Mouse (Mus musculus) heart, embryonic 15.5 days (tissue): ENCODE results near the gene Nuak2. TPM values are rescaled to one million over a fixed set of nuclear protein-coding genes. Genes with fewer than 3 reads are reported as not detected.

Experiments
- ATAC-seq: fragments of 200-750 bp; cut with Nextera tagmentation; replicated peaks from 2 replicates; pipeline ENCODE4 v1.8.0; 2017; ENCODE audit warnings: low read depth, moderate TSS enrichment; ENCODE audit not compliant: insufficient number of reproducible peaks, insufficient read depth, low FRiP score
- H3K27ac ChIP-seq: fragments of 300-500 bp; sonication (generic); 2 replicates; pipeline ENCODE4 v1.5.1; 2015; ENCODE audit warnings: mild to moderate bottlenecking, inconsistent platforms
- H3K27me3 ChIP-seq: fragments of 300-500 bp; sonication (generic); 2 replicates; pipeline ENCODE4 v1.6.1; 2015; ENCODE audit warnings: inconsistent platforms
- H3K36me3 ChIP-seq: fragments of 300-500 bp; sonication (generic); 2 replicates; pipeline ENCODE4 v1.6.1; 2015; ENCODE audit warnings: mild to moderate bottlenecking, inconsistent platforms
- H3K4me1 ChIP-seq: fragments of 300-500 bp; sonication (generic); replicated peaks from 2 replicates; pipeline ENCODE4 v1.6.1; 2015; ENCODE audit warnings: inconsistent platforms
- H3K4me2 ChIP-seq: fragments of 300-500 bp; sonication (generic); 2 replicates; pipeline ENCODE4 v1.6.1; 2015; ENCODE audit warnings: inconsistent platforms, mild to moderate bottlenecking, moderate library complexity
- H3K4me3 ChIP-seq: fragments of 300-500 bp; sonication (generic); 2 replicates; pipeline ENCODE4 v1.5.1; 2015; ENCODE audit warnings: mild to moderate bottlenecking, inconsistent platforms
- H3K9ac ChIP-seq: fragments of 300-500 bp; sonication (generic); 2 replicates; pipeline ENCODE4 v1.6.1; 2015; ENCODE audit warnings: mild to moderate bottlenecking, inconsistent platforms
- H3K9me3 ChIP-seq: fragments of 300-500 bp; sonication (generic); replicated peaks from 2 replicates; pipeline ENCODE4 v1.6.1; 2016; ENCODE audit warnings: inconsistent platforms
- WGBS: fragments of 180-500 bp; shearing (Covaris S2); methylation state at CpG from one replicate; pipeline ENCODE4 v1.1.7; 2015; ENCODE audit warnings: mixed read lengths; 5-methylcytosine and 5-hydroxymethylcytosine counted together
- polyA plus RNA-seq: library from polyadenylated mRNA; unstranded; fragments of >200 nt; fragmentation: Nextera tagmentation; extraction: Ambion mirVana; gene quantifications from 2 replicates; pipeline ENCODE4 v1.2.1, GENCODE M21; 2015

The Nuak2 gene
- polyA plus RNA-seq, 1 experiment from 2014 or later: 3.0 TPM

- H3K4me2 ChIP-seq: no peak overlapping the region
These were observed 16.2 kb upstream of the Nuak2 start for GRCm38 (mm10) chr1:132299744-132300143.

DNA sequence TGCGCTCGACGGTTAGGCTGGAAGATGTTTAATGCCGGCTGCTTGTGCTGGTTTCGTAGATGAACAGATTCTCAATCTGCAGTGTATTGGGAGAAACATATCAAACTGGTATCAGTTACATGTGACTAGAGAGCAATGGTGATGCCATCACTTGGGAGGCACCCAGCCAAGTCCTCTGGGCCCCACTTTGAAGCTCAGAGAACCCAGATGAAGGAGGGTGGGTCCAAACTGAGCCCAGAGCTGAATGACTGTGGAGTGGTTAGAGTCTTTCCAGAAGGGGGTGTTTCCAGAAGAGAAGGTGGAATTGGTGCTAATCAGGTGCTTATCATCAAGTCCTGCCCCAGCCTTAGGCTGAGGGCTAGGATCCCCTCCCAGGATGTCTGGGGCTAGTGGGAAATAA, 14.7 kb upstream of the Nuak2 start:
- Histone ChIP-seq H3K9me3 (no peaks in the 10 kb centered on the region), H3K27me3 (peaks cover 59% of the 10 kb centered on the region)
- 77% methylated on average over 5 of the region's 5 CpGs for WGBS

More at GRCm38 (mm10) chr1:132299744-132300143, 16.2 kb upstream of the Nuak2 start:
- ATAC-seq: no peak
- Histone ChIP-seq H3K9ac (no peak overlapping the region), H3K27me3 (peaks cover 62% of the 10 kb centered on the region), H3K4me3 (peak overlapping the region; percentile 64), H3K27ac (no peak overlapping the region), H3K36me3 (no peaks in the 10 kb centered on the region), H3K4me1 (peaks cover 20% of the 10 kb centered on the region), H3K9me3 (no peaks in the 10 kb centered on the region)
- WGBS: 73% methylated on average over 5 of the region's 5 CpGs

DNA sequence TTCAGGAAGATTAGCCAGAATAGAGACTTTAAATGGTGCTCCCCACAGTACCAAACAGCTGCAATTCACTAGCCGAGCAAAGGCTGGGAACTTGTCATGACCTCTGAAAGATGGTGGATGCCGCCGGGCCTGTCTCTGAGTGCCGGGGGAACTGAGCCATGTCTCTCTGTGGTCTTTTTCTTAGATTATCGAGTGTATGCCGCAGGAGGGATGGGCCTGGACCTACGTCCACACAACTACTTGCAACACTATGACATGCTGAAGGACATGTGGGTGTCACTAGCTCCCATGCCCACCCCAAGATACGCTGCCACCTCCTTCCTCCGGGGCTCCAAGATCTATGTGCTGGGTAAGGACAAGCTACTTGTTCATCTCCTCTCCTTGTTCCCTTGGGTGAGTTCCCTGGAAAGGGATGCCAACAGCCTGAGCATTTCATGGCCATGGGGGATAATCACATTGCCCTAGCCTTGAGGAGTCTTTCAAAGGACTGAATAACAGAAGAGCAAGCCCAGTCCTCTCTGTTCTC, 13.5 kb upstream of the Nuak2 start:
- ATAC-seq: no peak
- H3K4me2 ChIP-seq: no peak overlapping the region

More for the DNA sequence above, 14.7 kb upstream of the Nuak2 start:
- Histone ChIP-seq H3K4me3 (no peak overlapping the region), H3K4me1 (peaks cover 20% of the 10 kb centered on the region), H3K36me3 (no peaks in the 10 kb centered on the region), H3K9ac (no peak overlapping the region), H3K27ac (no peak overlapping the region), H3K4me2 (no peak overlapping the region)
- ATAC-seq: no peak

GRCm38 (mm10) chr1:132304618-132305214, 11.2 kb upstream of the Nuak2 start:
- H3K27ac ChIP-seq: no peak overlapping the region
- no peaks in the 10 kb centered on the region for H3K9me3 ChIP-seq
- H3K4me3 ChIP-seq: no peak overlapping the region
- H3K9ac ChIP-seq: no peak overlapping the region
- H3K36me3 ChIP-seq: no peaks in the 10 kb centered on the region
- 44% methylated on average over 9 of the region's 9 CpGs for WGBS
- peaks cover 38% of the 10 kb centered on the region for H3K27me3 ChIP-seq
- H3K4me1 ChIP-seq: peaks cover 5% of the 10 kb centered on the region; the same call in 1 of the 2 replicates
- no peak overlapping the region for H3K4me2 ChIP-seq
- no peak for ATAC-seq

More for the DNA sequence above, 13.5 kb upstream of the Nuak2 start:
- WGBS: 86% methylated on average over 9 of the region's 9 CpGs
- no peak overlapping the region for H3K9ac ChIP-seq
- H3K27me3 ChIP-seq: peaks cover 50% of the 10 kb centered on the region
- H3K9me3 ChIP-seq: no peaks in the 10 kb centered on the region
- H3K36me3 ChIP-seq: no peaks in the 10 kb centered on the region
- no peak overlapping the region for H3K4me3 ChIP-seq
- no peak overlapping the region for H3K27ac ChIP-seq
- peaks cover 20% of the 10 kb centered on the region for H3K4me1 ChIP-seq

DNA sequence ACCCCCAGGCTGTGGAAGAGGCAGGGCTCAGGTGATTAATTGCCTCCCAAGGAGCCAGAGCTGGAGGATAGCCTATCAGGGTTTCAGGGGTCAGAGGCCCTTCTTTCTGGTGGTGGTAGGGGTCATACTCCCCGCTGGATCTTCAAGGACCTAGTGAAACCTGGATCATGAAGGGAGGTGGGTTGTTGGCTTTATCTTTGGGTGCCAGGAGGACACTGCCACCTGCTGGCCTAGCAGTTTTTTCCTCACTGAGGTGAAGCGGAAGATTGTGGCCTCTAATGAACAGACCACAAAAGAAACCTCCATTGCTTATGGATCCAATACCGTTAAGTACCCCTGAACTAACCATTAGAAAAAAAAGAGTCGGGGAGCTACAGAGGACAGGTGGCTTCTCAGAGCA, 9.8 kb upstream of the Nuak2 start:
- Histone ChIP-seq H3K9me3 (no peaks in the 10 kb centered on the region), H3K4me3 (no peak overlapping the region), H3K4me1 (peaks cover 9% of the 10 kb centered on the region), H3K9ac (no peak overlapping the region), H3K36me3 (no peaks in the 10 kb centered on the region), H3K4me2 (no peak overlapping the region), H3K27me3 (peaks cover 36% of the 10 kb centered on the region), H3K27ac (no peak overlapping the region)
- no peak for ATAC-seq
- WGBS: 43% methylated on average over 4 of the region's 4 CpGs

- Histone ChIP-seq H3K4me2 (no peak overlapping the region), H3K27me3 (peaks cover 31% of the 10 kb centered on the region), H3K27ac (no peak overlapping the region), H3K9ac (no peak overlapping the region), H3K9me3 (no peaks in the 10 kb centered on the region), H3K36me3 (no peaks in the 10 kb centered on the region), H3K4me3 (no peak overlapping the region), H3K4me1 (peaks cover 12% of the 10 kb centered on the region)
- no peak for ATAC-seq
- whole genome bisulfite sequencing: 21% methylated on average over 4 of the region's 4 CpGs
These were observed 9.1 kb upstream of the Nuak2 start for GRCm38 (mm10) chr1:132306808-132307207.

DNA sequence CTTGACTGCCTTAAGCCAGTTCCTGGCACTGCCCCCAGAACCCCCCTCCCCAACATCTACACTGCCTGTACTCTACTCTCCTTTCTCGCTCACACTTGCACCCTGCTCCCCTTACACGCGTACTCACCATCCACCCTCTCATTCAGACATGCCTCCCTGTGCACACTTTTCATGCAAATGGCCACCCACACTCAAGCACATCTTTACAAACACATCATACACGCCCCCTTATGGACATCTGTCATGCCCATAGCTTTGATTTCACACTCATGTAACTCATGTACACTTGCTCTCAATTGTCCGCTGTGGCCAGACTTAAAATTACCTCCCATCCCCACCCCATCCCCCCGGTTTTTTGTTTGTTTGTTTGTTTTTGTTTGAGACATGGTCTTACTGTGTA, 8.0 kb upstream of the Nuak2 start:
- no peak overlapping the region for H3K9ac ChIP-seq
- peaks cover 20% of the 10 kb centered on the region for H3K4me1 ChIP-seq
- H3K27me3 ChIP-seq: peaks cover 23% of the 10 kb centered on the region; the same call in 1 of the 2 replicates
- no peak overlapping the region for H3K27ac ChIP-seq
- no peak overlapping the region for H3K4me3 ChIP-seq
- no peak overlapping the region for H3K4me2 ChIP-seq
- WGBS: 84% methylated on average over 6 of the region's 6 CpGs
- no peaks in the 10 kb centered on the region for H3K36me3 ChIP-seq
- no peaks in the 10 kb centered on the region for H3K9me3 ChIP-seq
- ATAC-seq: no peak

- Histone ChIP-seq H3K36me3 (no peaks in the 10 kb centered on the region), H3K27ac (no peak overlapping the region), H3K27me3 (peaks cover 23% of the 10 kb centered on the region; the same call in 1 of the 2 replicates), H3K9ac (no peak overlapping the region), H3K4me2 (no peak overlapping the region), H3K4me3 (no peak overlapping the region), H3K9me3 (no peaks in the 10 kb centered on the region), H3K4me1 (peaks cover 20% of the 10 kb centered on the region)
- no peak for ATAC-seq
- 77% methylated on average over 7 of the region's 7 CpGs for WGBS
These were observed 7.3 kb upstream of the Nuak2 start for GRCm38 (mm10) chr1:132308674-132309073.

GRCm38 (mm10) chr1:132310754-132311153, 5.2 kb upstream of the Nuak2 start:
- H3K9ac ChIP-seq: no peak overlapping the region
- no peak overlapping the region for H3K27ac ChIP-seq
- H3K36me3 ChIP-seq: no peaks in the 10 kb centered on the region
- no peak for ATAC-seq
- H3K4me2 ChIP-seq: no peak overlapping the region
- WGBS: 44% methylated on average over 7 of the region's 7 CpGs
- no peaks in the 10 kb centered on the region for H3K9me3 ChIP-seq
- H3K4me3 ChIP-seq: no peak overlapping the region
- H3K27me3 ChIP-seq: peaks cover 13% of the 10 kb centered on the region; the same call in 1 of the 2 replicates
- peaks cover 23% of the 10 kb centered on the region for H3K4me1 ChIP-seq

DNA sequence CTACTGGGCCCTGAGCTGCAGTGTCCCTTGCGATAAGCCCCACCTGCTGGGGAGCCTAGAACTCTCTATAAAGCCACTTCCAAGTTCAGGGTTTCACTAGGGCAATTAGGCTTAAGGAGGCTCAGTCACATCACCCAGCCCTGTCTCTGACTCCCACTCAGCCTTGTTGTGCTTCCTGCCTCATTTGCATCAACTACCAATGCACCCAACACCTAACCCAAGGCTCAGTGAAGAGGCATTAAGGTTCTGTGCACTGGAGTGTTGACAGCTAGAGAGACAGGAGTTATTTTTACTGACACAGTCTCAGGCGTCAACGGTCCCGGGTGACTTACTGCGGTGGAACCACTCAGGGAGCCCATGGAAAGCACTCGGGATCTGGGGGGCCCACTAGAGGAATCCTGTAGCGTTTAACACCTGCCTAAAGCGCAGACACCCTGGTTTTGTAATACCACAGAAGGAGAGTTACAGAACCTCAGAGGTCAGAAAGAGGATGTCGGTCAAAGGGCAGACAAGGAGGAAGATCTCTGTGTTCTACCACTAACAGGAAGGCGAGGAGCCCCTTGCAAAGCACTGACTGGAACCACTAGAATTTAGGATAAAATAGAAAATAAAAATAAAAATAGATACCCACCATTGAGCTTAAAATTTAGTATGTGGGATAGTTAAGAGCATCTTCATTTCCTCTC, 4.6 kb upstream of the Nuak2 start:
- peaks cover 13% of the 10 kb centered on the region; the same call in 1 of the 2 replicates for H3K27me3 ChIP-seq
- 29% methylated on average over 10 of the region's 10 CpGs for WGBS
- H3K36me3 ChIP-seq: no peaks in the 10 kb centered on the region
- no peak overlapping the region for H3K9ac ChIP-seq
- peak overlapping the region; percentile 12 for H3K4me2 ChIP-seq
- no peaks in the 10 kb centered on the region for H3K9me3 ChIP-seq
- no peak overlapping the region for H3K4me3 ChIP-seq
- peaks cover 27% of the 10 kb centered on the region for H3K4me1 ChIP-seq
- ATAC-seq: no peak
- peak overlapping the region; percentile 46 for H3K27ac ChIP-seq

GRCm38 (mm10) chr1:132312043-132312442, 3.9 kb upstream of the Nuak2 start:
- H3K36me3 ChIP-seq: no peaks in the 10 kb centered on the region
- 17% methylated on average over 2 of the region's 2 CpGs for WGBS
- no peak overlapping the region for H3K9ac ChIP-seq
- H3K4me3 ChIP-seq: no peak overlapping the region
- H3K27ac ChIP-seq: peak overlapping the region; percentile 46
- H3K9me3 ChIP-seq: no peaks in the 10 kb centered on the region
- H3K4me2 ChIP-seq: peak overlapping the region; percentile 12; the same call in 1 of the 2 replicates
- peaks cover 32% of the 10 kb centered on the region for H3K4me1 ChIP-seq
- no peak; the same call in 1 of the 2 replicates for ATAC-seq
- H3K27me3 ChIP-seq: peaks cover 18% of the 10 kb centered on the region; the same call in 1 of the 2 replicates
